Mouse (Mus musculus) kidney, embryonic 15.5 days (tissue): ENCODE measurements at regions not wholly inside any gene's neighbourhood (a gene's known extent, or its start where the extent isn't known, plus 50 kb on each side); places are given as distances from the start of the nearest gene placed in this dataset.
A peak's percentile ranks its signal among the peaks of the same experiment; 100 is the strongest.

ENCODE experiments used
- ATAC-seq: fragments of 200-750 bp; cut with Nextera tagmentation; replicated peaks from 2 replicates; pipeline ENCODE4 v1.8.0; 2017; ENCODE audit warnings: moderate TSS enrichment; ENCODE audit not compliant: low FRiP score
- H3K27ac ChIP-seq: fragments of 300-500 bp; sonication (generic); 2 replicates; pipeline ENCODE4 v1.5.1; 2015; ENCODE audit warnings: mild to moderate bottlenecking, inconsistent platforms
- H3K27me3 ChIP-seq: fragments of 300-500 bp; sonication (generic); 2 replicates; pipeline ENCODE4 v1.6.1; 2015; ENCODE audit warnings: inconsistent platforms
- H3K36me3 ChIP-seq: fragments of 300-500 bp; sonication (generic); 2 replicates; pipeline ENCODE4 v1.6.1; 2015; ENCODE audit warnings: inconsistent platforms
- H3K4me1 ChIP-seq: fragments of 300-500 bp; sonication (generic); 2 replicates; pipeline ENCODE4 v1.6.1; 2015; ENCODE audit warnings: inconsistent platforms
- H3K4me2 ChIP-seq: fragments of 300-500 bp; sonication (generic); 2 replicates; pipeline ENCODE4 v1.6.1; 2015; ENCODE audit warnings: moderate library complexity, mild to moderate bottlenecking, inconsistent platforms
- H3K4me3 ChIP-seq: fragments of 300-500 bp; sonication (generic); replicated peaks from 2 replicates; pipeline ENCODE4 v1.5.1; 2015; ENCODE audit warnings: mild to moderate bottlenecking, inconsistent platforms
- H3K9ac ChIP-seq: fragments of 300-500 bp; sonication (generic); 2 replicates; pipeline ENCODE4 v1.6.1; 2015; ENCODE audit warnings: mild to moderate bottlenecking, inconsistent platforms
- H3K9me3 ChIP-seq: fragments of 300-500 bp; sonication (generic); replicated peaks from 2 replicates; pipeline ENCODE4 v1.6.1; 2016; ENCODE audit warnings: inconsistent platforms
- WGBS: fragments of 180-500 bp; shearing (Covaris S2); methylation state at CpG from one replicate; pipeline ENCODE4 v1.1.7; 2015; ENCODE audit warnings: mixed read lengths; 5-methylcytosine and 5-hydroxymethylcytosine counted together

DNA sequence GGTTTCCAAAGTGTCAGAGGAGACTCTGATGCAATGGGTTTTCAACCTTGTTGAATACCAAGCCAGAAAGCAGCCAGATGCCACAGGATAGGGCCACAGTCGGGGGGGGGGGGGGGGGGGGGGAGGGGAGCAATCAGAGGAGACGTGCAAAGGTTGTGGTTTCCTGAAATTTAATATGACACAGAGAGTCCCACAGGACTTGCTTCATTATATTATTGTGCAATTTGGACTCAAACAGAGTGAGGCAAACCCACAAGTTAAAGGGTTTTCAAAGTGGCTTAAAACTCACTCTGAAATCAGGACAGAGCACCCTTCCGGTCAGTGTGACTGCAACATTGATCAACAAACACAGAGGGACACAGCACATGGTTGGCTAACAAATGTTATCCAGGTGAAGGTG, 259.4 kb upstream of the Fn1 start:
- Histone ChIP-seq H3K36me3 (no peaks in the 10 kb centered on the region), H3K4me2 (no peak overlapping the region), H3K9ac (no peak overlapping the region), H3K27ac (no peak overlapping the region), H3K9me3 (no peaks in the 10 kb centered on the region), H3K4me1 (peaks cover 3% of the 10 kb centered on the region; the same call in 1 of the 2 replicates), H3K4me3 (no peak overlapping the region), H3K27me3 (no peaks in the 10 kb centered on the region)
- no peak for ATAC-seq
- WGBS, result 27% methylated on average over 3 of the region's 3 CpGs

DNA sequence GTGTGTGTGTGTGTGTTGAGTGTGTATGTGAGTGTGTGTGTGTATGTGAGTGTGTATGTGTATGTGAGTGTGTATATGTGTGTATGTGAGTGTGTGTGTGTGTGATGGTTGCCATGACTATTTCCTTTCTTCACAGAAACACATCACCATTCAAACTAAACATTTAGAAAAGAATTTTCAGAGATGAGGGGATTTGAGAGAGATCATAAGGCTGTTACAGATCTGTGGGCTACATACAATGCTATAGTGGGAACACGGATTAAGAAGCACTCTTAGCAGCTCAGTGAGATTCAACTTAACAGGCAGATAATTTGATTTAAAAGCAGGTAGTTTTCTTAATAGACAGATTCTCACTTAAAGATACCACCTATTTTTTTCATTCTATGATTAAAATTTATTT, 257.1 kb upstream of the Fn1 start:
- H3K27me3 ChIP-seq, result no peaks in the 10 kb centered on the region
- H3K36me3 ChIP-seq, result no peaks in the 10 kb centered on the region
- H3K9me3 ChIP-seq, result no peaks in the 10 kb centered on the region
- no peak overlapping the region for H3K9ac ChIP-seq
- H3K27ac ChIP-seq, result no peak overlapping the region
- peaks cover 3% of the 10 kb centered on the region; the same call in 1 of the 2 replicates for H3K4me1 ChIP-seq
- ATAC-seq, result no peak
- 80% methylated on average over 1 of the region's 1 CpGs for WGBS
- no peak overlapping the region for H3K4me2 ChIP-seq
- no peak overlapping the region for H3K4me3 ChIP-seq

DNA sequence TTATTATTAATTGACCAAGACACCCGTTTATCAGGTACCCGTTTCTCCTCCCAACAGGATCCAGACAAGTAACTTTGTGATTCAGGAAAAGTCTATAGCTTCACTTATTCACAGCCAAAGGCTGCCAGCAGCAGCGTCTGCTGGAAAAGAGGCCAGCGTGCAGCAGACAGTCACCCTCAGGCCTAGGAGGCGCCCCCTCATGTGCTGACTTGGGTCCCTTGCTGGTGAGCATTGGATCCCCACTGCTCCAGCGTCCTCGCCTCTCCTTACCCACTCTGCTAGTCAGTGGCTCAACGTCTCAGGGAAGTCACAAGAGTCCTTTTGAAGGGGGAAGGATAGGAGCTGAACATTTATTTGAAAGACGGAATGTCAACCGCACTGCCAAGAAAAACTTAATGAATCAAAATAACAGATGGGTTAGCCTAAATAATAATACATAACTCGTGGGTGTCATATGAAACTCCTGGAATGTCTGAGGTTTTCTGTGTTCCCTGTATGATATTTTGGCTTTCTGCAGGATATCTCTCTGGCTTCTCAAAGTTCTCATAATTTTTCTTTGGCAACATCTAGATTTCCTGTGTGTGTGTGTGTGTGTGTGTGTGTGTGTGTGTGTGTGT, 256.6 kb upstream of the Fn1 start:
- no peaks in the 10 kb centered on the region for H3K9me3 ChIP-seq
- WGBS, result 60% methylated on average over 11 of the region's 11 CpGs
- H3K4me2 ChIP-seq, result no peak overlapping the region
- no peak overlapping the region for H3K27ac ChIP-seq
- no peak overlapping the region for H3K4me3 ChIP-seq
- no peak overlapping the region for H3K9ac ChIP-seq
- ATAC-seq, result no peak
- H3K27me3 ChIP-seq, result no peaks in the 10 kb centered on the region
- peaks cover 3% of the 10 kb centered on the region; the same call in 1 of the 2 replicates for H3K4me1 ChIP-seq
- H3K36me3 ChIP-seq, result no peaks in the 10 kb centered on the region

DNA sequence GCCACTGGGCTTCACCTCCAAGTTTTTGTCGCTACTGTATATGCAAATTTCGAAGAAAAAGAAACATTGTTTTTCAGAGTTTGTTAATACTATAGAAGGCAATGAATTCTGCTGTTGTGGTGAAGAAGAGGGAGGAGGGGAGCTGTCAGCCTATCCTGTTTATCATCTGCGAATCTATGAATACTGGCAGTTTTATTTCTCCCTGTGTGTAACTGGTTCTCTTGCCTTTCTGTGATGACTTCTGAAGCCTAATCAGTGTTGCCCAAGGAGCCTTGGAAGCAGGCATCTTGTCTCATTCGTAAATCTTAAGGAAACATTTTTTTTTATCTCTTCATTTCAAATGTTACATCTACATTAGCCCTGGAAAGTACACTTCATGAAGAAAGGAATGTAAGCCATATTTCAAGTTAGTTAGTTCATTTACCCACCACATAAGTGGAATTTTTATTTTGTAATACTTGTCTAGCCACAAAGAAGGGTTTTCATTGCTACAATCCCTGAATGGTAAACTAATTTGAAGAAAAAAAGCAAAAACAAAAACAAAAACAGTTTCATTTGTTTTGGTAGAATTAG, 251.5 kb upstream of the Fn1 start:
- H3K27me3 ChIP-seq, result no peaks in the 10 kb centered on the region
- no peak for ATAC-seq

DNA sequence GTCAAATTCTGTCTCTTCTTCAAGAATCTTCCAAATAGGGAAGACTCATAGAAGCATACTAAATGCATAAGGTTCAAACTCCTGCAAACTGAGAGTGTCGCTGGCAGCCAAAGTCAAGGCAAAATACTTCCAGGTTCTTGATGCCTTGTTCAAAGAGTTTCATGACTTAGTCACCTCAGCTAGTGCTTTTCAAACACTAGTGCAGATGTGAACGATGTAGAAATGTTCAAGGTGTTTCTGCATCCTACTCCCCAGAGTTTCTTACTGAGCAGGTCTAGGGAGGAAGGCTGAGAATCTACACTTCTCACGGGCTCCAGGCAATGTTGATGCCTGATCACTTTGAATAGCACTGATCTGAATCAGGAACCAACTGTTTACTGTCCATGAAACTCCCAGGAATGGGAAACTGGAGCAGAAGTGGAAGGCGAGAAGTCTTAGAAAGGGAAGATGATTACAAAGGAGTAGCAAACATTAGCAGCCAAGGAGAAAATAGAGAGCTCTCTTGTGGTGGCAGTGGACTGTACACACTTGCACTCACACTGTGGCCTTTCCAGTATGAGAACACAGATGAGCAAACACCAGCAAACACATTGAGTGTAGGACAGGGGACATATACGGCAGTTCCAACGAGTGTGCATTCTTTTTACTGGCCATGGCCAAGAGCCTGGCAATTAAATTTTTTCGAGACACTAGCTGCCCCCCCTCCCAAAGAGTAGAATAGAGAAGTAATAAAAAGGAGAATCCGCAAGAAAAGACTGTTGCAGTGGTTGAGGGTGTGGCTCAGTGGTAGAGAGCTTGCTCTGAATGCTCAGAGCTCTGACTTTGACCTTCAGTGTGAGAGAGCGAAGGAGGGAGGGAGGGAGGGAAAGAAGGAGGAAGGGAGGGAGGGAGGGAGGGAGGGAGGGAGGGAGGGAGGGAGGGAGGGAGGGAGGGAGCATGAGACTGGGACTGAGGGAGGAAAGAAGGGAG, 247.4 kb upstream of the Fn1 start:
- H3K4me1 ChIP-seq, result peaks cover 20% of the 10 kb centered on the region; the same call in 1 of the 2 replicates
- no peaks in the 10 kb centered on the region for H3K27me3 ChIP-seq
- ATAC-seq, result no peak
- no peaks in the 10 kb centered on the region for H3K36me3 ChIP-seq
- WGBS, result 80% methylated on average over 8 of the region's 9 CpGs
- H3K9me3 ChIP-seq, result no peaks in the 10 kb centered on the region
- H3K9ac ChIP-seq, result no peak overlapping the region
- no peak overlapping the region for H3K4me3 ChIP-seq
- H3K4me2 ChIP-seq, result no peak overlapping the region
- H3K27ac ChIP-seq, result no peak overlapping the region

More for the DNA sequence above, 251.5 kb upstream of the Fn1 start:
- Histone ChIP-seq H3K4me3 (no peak overlapping the region), H3K9ac (no peak overlapping the region), H3K36me3 (no peaks in the 10 kb centered on the region), H3K27ac (no peak overlapping the region), H3K4me1 (peaks cover 6% of the 10 kb centered on the region; the same call in 1 of the 2 replicates), H3K9me3 (no peaks in the 10 kb centered on the region), H3K4me2 (no peak overlapping the region)
- 61% methylated on average over 4 of the region's 4 CpGs for WGBS

DNA sequence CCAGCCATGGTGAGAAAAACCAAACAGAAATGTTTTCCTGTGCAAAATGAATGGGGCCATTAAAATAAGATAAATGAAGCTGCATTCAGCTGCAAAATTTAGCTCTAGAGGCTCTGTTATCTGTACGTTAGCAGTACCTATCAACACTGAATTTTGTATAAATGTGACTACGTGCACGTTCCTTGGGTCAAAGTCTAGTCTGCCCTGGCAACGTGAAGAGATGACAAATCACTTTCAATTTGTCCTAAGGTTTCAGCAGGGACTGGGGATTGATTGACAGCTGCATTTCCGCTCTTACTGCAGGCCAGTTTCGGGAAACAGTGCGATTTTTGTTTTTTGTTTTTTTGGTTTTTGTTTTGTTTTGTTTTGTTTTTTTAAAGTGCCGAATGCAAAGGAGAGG, 246.1 kb upstream of the Fn1 start:
- WGBS, result 65% methylated on average over 8 of the region's 8 CpGs
- H3K27me3 ChIP-seq, result no peaks in the 10 kb centered on the region
- no peak overlapping the region for H3K4me2 ChIP-seq
- no peak overlapping the region for H3K4me3 ChIP-seq
- H3K4me1 ChIP-seq, result peaks cover 16% of the 10 kb centered on the region; the same call in 1 of the 2 replicates
- no peaks in the 10 kb centered on the region for H3K36me3 ChIP-seq
- H3K9ac ChIP-seq, result no peak overlapping the region
- ATAC-seq, result no peak
- H3K9me3 ChIP-seq, result no peaks in the 10 kb centered on the region
- no peak overlapping the region for H3K27ac ChIP-seq

DNA sequence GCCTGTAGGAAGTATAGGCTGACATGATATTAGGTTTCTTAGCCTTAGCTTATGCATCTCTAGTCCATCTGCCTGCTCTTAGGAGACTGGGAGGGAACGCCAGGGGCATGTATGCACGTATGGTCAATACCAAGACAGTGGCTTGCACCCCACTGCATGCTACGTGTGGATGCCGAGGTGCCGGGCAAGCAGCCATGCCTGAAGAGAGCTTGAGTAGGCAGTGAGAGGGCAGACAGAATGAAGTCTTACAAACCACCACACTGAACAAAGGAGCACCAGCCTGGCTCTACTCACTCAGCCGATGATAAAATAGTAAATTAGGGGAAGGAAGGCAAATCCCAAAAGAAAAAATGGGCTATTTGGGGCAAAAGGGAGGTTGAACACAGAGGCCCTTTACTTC, 245.2 kb upstream of the Fn1 start:
- H3K9ac ChIP-seq, result no peak overlapping the region
- 78% methylated on average over 6 of the region's 6 CpGs for WGBS
- no peak for ATAC-seq

DNA sequence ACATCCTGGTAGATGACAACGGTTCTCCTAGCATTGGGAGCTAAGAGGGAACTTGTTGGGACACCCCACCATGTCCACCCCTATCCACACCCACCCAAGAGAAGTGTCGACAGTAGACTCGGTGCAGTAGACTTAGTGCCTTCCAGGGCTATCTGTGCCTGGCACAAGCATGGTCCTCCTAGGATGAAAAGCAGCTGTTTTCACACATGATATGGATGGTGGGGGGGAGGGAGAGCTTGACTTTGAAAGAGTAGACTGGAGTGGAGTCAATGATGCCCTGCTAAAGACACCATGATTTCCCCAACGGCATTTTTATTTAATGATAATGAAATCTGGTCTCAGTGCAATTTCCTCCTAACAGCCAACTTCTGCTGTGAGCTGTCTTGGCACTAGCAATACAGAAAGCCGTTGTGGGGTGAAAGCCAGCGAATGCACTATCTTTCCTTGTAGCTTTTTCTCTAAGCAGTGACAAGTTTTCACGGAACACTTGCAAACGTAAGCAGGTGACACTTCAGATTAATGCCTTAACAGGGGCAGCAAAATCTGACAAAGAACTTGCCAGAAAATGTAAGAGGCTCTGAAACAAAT, 244.6 kb upstream of the Fn1 start:
- WGBS, result 65% methylated on average over 8 of the region's 8 CpGs
- Histone ChIP-seq H3K4me1 (peaks cover 15% of the 10 kb centered on the region; the same call in 1 of the 2 replicates), H3K27me3 (no peaks in the 10 kb centered on the region), H3K9ac (no peak overlapping the region), H3K4me3 (no peak overlapping the region), H3K9me3 (no peaks in the 10 kb centered on the region), H3K4me2 (no peak overlapping the region), H3K36me3 (no peaks in the 10 kb centered on the region), H3K27ac (no peak overlapping the region)
- no peak for ATAC-seq

More for the DNA sequence above, 245.2 kb upstream of the Fn1 start:
- Histone ChIP-seq H3K36me3 (no peaks in the 10 kb centered on the region), H3K27ac (no peak overlapping the region), H3K27me3 (no peaks in the 10 kb centered on the region), H3K9me3 (no peaks in the 10 kb centered on the region), H3K4me2 (no peak overlapping the region), H3K4me3 (no peak overlapping the region), H3K4me1 (peaks cover 15% of the 10 kb centered on the region; the same call in 1 of the 2 replicates)

DNA sequence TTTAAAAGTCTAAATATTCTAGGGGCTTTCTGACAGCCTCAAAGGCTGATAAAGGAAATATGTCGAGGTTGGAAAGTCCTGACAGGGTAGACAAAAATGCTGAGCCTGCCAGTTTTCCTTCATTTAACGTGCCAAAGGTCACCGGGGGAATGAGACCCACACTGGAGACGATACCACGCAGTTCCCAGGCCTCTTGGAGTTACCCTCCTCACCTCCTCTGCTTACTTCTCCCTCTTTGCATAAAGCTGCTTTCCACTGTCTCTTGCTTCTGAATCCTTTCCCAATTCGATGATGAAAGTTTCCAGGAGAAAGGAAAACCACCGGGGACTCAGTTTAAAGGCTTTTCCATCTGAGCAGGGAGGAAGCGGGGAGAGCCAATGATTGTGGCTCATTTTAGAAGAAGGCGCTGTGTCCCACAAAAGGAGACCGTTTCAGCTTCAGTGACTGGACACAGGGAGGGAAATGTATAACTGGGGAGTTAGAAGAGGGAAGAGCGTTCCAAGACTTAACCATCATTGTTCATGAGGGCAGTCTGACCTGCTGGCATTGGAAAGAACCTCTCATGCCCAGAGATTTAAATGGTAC, 243.2 kb upstream of the Fn1 start:
- peaks cover 15% of the 10 kb centered on the region; the same call in 1 of the 2 replicates for H3K4me1 ChIP-seq
- no peaks in the 10 kb centered on the region for H3K9me3 ChIP-seq
- no peak overlapping the region for H3K27ac ChIP-seq
- no peak overlapping the region for H3K4me3 ChIP-seq
- H3K4me2 ChIP-seq, result no peak overlapping the region
- WGBS, result 44% methylated on average over 11 of the region's 11 CpGs
- ATAC-seq, result no peak
- H3K9ac ChIP-seq, result no peak overlapping the region
- H3K27me3 ChIP-seq, result no peaks in the 10 kb centered on the region
- H3K36me3 ChIP-seq, result no peaks in the 10 kb centered on the region

DNA sequence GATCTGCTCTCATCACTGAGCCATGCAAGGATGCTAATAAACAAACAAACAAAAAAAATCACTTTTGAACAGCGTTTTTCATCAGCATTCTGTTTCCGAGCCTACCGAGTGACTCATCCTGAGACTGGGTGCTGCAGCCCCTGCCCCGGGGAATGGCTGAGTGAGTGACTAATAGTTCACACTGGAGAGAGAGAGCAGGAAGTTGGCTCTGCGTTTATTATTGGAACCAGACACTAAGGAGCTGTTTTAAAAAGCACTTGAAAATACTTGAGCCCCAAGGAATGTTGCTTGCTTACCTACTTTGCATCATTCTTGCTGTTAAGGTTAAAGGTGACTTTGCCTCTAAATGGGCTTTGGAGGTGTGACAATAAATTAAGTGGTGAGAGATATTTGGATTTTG, 240.6 kb upstream of the Fn1 start:
- Histone ChIP-seq H3K9me3 (no peaks in the 10 kb centered on the region), H3K4me2 (no peak overlapping the region), H3K4me1 (peaks cover 15% of the 10 kb centered on the region; the same call in 1 of the 2 replicates), H3K36me3 (no peaks in the 10 kb centered on the region), H3K27ac (no peak overlapping the region), H3K4me3 (no peak overlapping the region), H3K27me3 (no peaks in the 10 kb centered on the region), H3K9ac (no peak overlapping the region)
- ATAC-seq, result no peak
- 35% methylated on average over 5 of the region's 5 CpGs for WGBS

DNA sequence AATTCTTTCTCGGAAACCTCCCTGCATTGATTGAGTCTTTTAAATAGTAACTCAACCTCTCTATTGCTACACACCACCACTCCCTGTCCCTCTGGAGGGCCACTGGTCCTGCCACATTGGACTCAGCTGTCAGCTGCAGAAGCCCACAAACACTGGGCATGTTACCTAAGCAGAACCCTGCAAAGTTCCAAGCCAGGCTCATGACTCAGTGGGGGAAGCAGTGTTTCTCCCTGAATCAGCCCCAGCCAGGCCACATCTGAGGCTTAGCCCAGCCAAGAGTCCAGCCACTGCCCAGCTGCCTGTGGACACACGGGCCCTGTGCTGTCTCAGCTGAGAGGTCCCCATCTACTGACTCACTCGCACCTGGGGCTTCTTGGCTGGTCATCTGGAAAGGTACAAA, 234.8 kb upstream of the Fn1 start:
- Histone ChIP-seq H3K9me3 (no peaks in the 10 kb centered on the region), H3K27ac (0 out of 2 replicates have a peak overlapping the region, but pooled peaks have one; percentile 22), H3K36me3 (no peaks in the 10 kb centered on the region), H3K4me2 (no peak overlapping the region), H3K4me1 (peaks cover 12% of the 10 kb centered on the region), H3K4me3 (no peak overlapping the region), H3K27me3 (no peaks in the 10 kb centered on the region), H3K9ac (no peak overlapping the region)
- WGBS, result 73% methylated on average over 3 of the region's 3 CpGs
- ATAC-seq, result no peak
